Mouse (Mus musculus) MEL (cell line): Measurements from ENCODE around the gene Vps37d. TPM values are rescaled to one million over a fixed set of nuclear protein-coding genes. Genes with fewer than 3 reads are reported as not detected.
"Not testable (repeated sequence)": the region's sequence is repeated elsewhere in the genome, so short reads cannot be mapped to it uniquely, and the experiment has no call there.

Experiments
- DNase-seq: peaks from one replicate; pipeline ENCODE4 v3.0.0; 2011; ENCODE audit warnings: low read depth, low spot score
- H3K27ac ChIP-seq: 2 replicates; pipeline ENCODE4 v1.5.1; 2012; ENCODE audit warnings: low read depth, mild to moderate bottlenecking, control low read depth, low read length, moderate library complexity; ENCODE audit not compliant: control insufficient read depth
- H3K27me3 ChIP-seq, 2 experiments: fragments of 150-350 bp in 1 of 2; sonication (generic) in 1 of 2; 2 replicates each; pipeline ENCODE4 v1.6.1; 2012; ENCODE audit warnings: low read length in 2 of 2, mild to moderate bottlenecking in 2 of 2, improper control_type of control experiment in 1 of 2, moderate library complexity in 1 of 2; ENCODE audit not compliant: insufficient read depth in 2 of 2, control insufficient read depth in 1 of 2
- H3K36me3 ChIP-seq, 2 experiments: 2 replicates each; pipeline ENCODE4 v1.6.1; 2012 to 2014; ENCODE audit warnings: low read length in 2 of 2, improper control_type of control experiment in 1 of 2, inconsistent platforms in 1 of 2, mild to moderate bottlenecking in 1 of 2; ENCODE audit not compliant: insufficient read depth in 2 of 2, control insufficient read depth in 1 of 2
- H3K4me1 ChIP-seq, 2 experiments: fragments of 150-350 bp in 1 of 2; sonication (generic) in 1 of 2; 2 replicates each; pipeline ENCODE4 v1.6.1; 2012; ENCODE audit warnings: low read length in 2 of 2, improper control_type of control experiment in 1 of 2, mild to moderate bottlenecking in 1 of 2; ENCODE audit not compliant: insufficient read depth in 2 of 2, control insufficient read depth in 1 of 2
- H3K4me3 ChIP-seq, 2 experiments: fragments of 150-350 bp in 1 of 2; sonication (generic) in 1 of 2; 2 replicates each; pipeline ENCODE4 v1.5.1; 2012; ENCODE audit warnings: low read depth in 2 of 2, low read length in 2 of 2, mild to moderate bottlenecking in 2 of 2, moderate library complexity in 2 of 2, control low read depth in 1 of 2, improper control_type of control experiment in 1 of 2; ENCODE audit not compliant: control insufficient read depth in 1 of 2, insufficient read depth in 1 of 2
- H3K79me2 ChIP-seq: 2 replicates; pipeline ENCODE4 v1.6.1; 2012; ENCODE audit warnings: mild to moderate bottlenecking, low read length, moderate library complexity; ENCODE audit not compliant: control insufficient read depth, poor library complexity, insufficient read depth
- H3K9ac ChIP-seq: 2 replicates; pipeline ENCODE4 v1.6.1; 2012; ENCODE audit warnings: low read depth, mild to moderate bottlenecking, control low read depth, low read length, moderate library complexity; ENCODE audit not compliant: control insufficient read depth, poor library complexity, severe bottlenecking
- H3K9me3 ChIP-seq: fragments of 150-350 bp; sonication (generic); replicated peaks from 2 replicates; pipeline ENCODE4 v1.6.1; 2012; ENCODE audit warnings: mild to moderate bottlenecking, low read length, improper control_type of control experiment, moderate library complexity; ENCODE audit not compliant: insufficient read depth
- BHLHE40 ChIP-seq: IDR thresholded peaks from 2 replicates; pipeline ENCODE4 v1.6.1; 2012; ENCODE audit warnings: low read depth, mild to moderate bottlenecking, inconsistent platforms, low read length, improper control_type of control experiment, borderline replicate concordance
- CTCF ChIP-seq, 3 experiments: IDR thresholded peaks in 2 of 3; conservative IDR thresholded peaks in 1 of 3; 2 replicates each; pipeline ENCODE4 v1.5.1; 2011 to 2012; ENCODE audit warnings: low read length in 3 of 3, low read depth in 2 of 3, mild to moderate bottlenecking in 2 of 3, improper control_type of control experiment in 1 of 3, inconsistent platforms in 1 of 3, mixed read lengths in 1 of 3, moderate library complexity in 1 of 3; ENCODE audit not compliant: control insufficient read depth in 1 of 3, insufficient read depth in 1 of 3, poor library complexity in 1 of 3, severe bottlenecking in 1 of 3
- ELF1 ChIP-seq: IDR thresholded peaks from 2 replicates; pipeline ENCODE4 v1.6.1; 2014; ENCODE audit warnings: low read depth, mild to moderate bottlenecking, inconsistent platforms, low read length, improper control_type of control experiment, moderate library complexity
- GABPA ChIP-seq: IDR thresholded peaks from 2 replicates; pipeline ENCODE4 v1.6.1; 2012; ENCODE audit warnings: low read depth, mild to moderate bottlenecking, inconsistent platforms, low read length, improper control_type of control experiment, moderate library complexity
- KAT2A ChIP-seq: conservative IDR thresholded peaks from 2 replicates; pipeline ENCODE4 v1.6.1; 2012; ENCODE audit warnings: low read depth, low read length, improper control_type of control experiment, inconsistent platforms
- MAFK ChIP-seq: IDR thresholded peaks from 2 replicates; pipeline ENCODE4 v1.6.1; 2011; ENCODE audit warnings: low read depth, mild to moderate bottlenecking, low read length, improper control_type of control experiment, borderline replicate concordance
- MAZ ChIP-seq: IDR thresholded peaks from 2 replicates; pipeline ENCODE4 v1.6.1; 2012; ENCODE audit warnings: low read depth, mild to moderate bottlenecking, inconsistent platforms, low read length, improper control_type of control experiment
- MYC ChIP-seq: IDR thresholded peaks from 2 replicates; pipeline ENCODE4 v1.6.1; 2011; ENCODE audit warnings: low read depth, mild to moderate bottlenecking, low read length, improper control_type of control experiment, moderate library complexity
- POLR2AphosphoS5 ChIP-seq: IDR thresholded peaks from 2 replicates; pipeline ENCODE4 v1.6.1; 2012; ENCODE audit warnings: low read depth, borderline replicate concordance, mild to moderate bottlenecking, inconsistent platforms, low read length, moderate library complexity, mixed read lengths
- SIN3A ChIP-seq: IDR thresholded peaks from 2 replicates; pipeline ENCODE4 v1.6.1; 2012; ENCODE audit warnings: low read length, improper control_type of control experiment, inconsistent platforms
- UBTF ChIP-seq: IDR thresholded peaks from 2 replicates; pipeline ENCODE4 v1.6.1; 2012; ENCODE audit warnings: low read depth, mild to moderate bottlenecking, inconsistent platforms, low read length, improper control_type of control experiment, moderate library complexity, borderline replicate concordance; ENCODE audit not compliant: insufficient read depth
- polyA plus RNA-seq, 2 experiments: library from polyadenylated mRNA; stranded (reverse) in 1 of 2; unstranded in 1 of 2; fragments of >175 nt in 1 of 2; fragments of >200 nt in 1 of 2; gene quantifications; 2 replicates each; pipeline versions ENCODE4 v1.2.1 to v1.2.4; 2012; ENCODE audit warnings: low replicate concordance in 2 of 2, low read depth in 1 of 2; ENCODE audit not compliant: insufficient read length in 2 of 2, insufficient read depth in 1 of 2, missing spikeins in 1 of 2
- total RNA-seq: library from RNA; depleted of rRNA; stranded (reverse); fragments of 300-350 nt; gene quantifications from 2 replicates; pipeline ENCODE4 v1.2.3, GENCODE M21; 2012

The Vps37d gene
- total and polyA plus RNA-seq, 3 experiments: 0.31 to 1.2 TPM; not detected in 1

DNA sequence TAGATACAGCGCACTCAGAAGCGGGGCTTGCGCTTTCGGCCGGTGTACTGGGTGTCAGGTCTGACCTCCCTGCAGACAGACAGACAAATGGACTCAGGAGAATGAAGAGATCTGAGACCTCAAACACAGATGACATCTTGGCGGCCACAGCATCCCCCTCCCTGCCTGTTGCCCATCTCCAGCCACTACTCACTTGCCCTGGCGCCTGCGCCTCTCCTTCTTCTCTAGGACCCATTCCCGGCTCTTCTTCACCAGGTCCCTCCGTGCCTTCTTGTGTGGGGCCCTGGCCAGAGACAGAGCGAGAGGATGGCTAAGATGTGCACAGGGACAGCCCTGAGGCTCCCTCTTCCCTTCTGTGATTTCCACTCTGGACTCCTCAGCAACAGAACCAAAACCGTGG, 24.7 kb downstream of the Vps37d start:
- Histone ChIP-seq H3K27me3 (no peaks in the 10 kb centered on the region), H3K36me3 (peaks cover 0 to 2% of the 10 kb centered on the region in 2 experiments; a peak in 1 of 4 replicates), H3K4me3 (no peak overlapping the region), H3K79me2 (no peaks in the 10 kb centered on the region), H3K4me1 (no peaks in the 10 kb centered on the region), H3K9me3 (no peaks in the 10 kb centered on the region), H3K27ac (no peak overlapping the region), H3K9ac (no peak overlapping the region)
- TF ChIP-seq ELF1: no peak
- no peak for DNase-seq

DNA sequence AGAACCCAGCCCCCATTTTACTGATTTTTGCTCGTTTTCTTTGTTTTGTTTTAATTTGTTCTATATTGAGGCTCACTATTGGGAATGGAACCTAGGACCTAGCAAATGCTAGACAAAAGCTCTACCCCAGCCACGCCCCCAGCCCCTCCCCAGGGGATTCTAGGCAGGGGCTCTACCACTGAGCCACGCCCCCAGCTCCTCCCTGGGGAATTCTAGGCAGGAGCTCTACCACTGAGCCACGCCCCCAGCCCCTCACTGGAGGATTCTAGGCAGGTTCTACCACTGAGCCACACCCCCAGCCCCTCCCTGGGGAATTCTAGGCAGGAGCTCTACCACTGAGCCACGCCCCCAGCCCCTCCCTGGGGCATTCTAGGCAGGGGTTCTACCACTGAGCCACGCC, 28.8 kb downstream of the Vps37d start:
- H3K36me3 ChIP-seq, H3K4me1 ChIP-seq, H3K9me3 ChIP-seq, H3K4me3 ChIP-seq, H3K79me2 ChIP-seq, H3K27ac ChIP-seq, DNase-seq, H3K9ac ChIP-seq, H3K27me3 ChIP-seq: not testable (repeated sequence)

DNA sequence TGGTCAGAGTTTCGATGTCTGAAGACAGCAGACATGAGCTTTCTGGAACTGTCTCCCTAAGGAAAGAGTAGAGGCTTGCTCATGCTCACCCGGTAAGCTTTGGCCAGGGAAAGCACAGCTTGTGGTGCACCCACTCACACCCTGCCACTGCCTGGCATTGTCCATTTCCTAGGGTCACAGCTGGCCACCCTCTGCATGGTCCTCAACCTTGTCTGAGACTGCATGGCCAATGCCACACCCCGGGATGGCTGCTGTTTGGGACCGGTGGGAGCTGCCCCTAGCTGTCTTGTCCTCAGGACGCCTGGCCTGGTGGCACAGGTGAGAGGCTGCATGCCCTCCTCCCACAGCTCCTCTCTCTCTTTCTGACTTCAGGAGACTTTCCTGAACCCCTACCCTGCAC, 29.5 kb downstream of the Vps37d start:
- no peak overlapping the region for H3K4me3 ChIP-seq
- no peaks in the 10 kb centered on the region for H3K27me3 ChIP-seq
- H3K27ac ChIP-seq: no peak overlapping the region
- H3K79me2 ChIP-seq: no peaks in the 10 kb centered on the region
- peaks cover 0 to 2% of the 10 kb centered on the region in 2 experiments; a peak in 1 of 4 replicates for H3K36me3 ChIP-seq
- no peaks in the 10 kb centered on the region for H3K9me3 ChIP-seq
- no peaks in the 10 kb centered on the region for H3K4me1 ChIP-seq
- H3K9ac ChIP-seq: no peak overlapping the region
- DNase-seq: no peak
- no peak for TF ChIP-seq SIN3A
- TF ChIP-seq MAFK: no peak
- no peak for TF ChIP-seq KAT2A
- TF ChIP-seq GABPA: no peak
- no peak for TF ChIP-seq CTCF (IDR thresholded peaks at IDR 0.05 in 2 of 3, conservative IDR thresholded peaks at IDR 0.05 in 1 of 3; ENCODE audit: control insufficient read depth in 1 of 3, insufficient read depth in 1 of 3, low read depth in 2 of 3, low read length in 3 of 3, poor library complexity in 1 of 3, severe bottlenecking in 1 of 3)
- TF ChIP-seq MAZ: no peak
- no peak for TF ChIP-seq BHLHE40
- TF ChIP-seq UBTF: no peak
- no peak for TF ChIP-seq POLR2AphosphoS5
- TF ChIP-seq MYC: no peak
